Mouse (Mus musculus): ENCODE data around the gene Tmem145. TPM values are rescaled to one million over a fixed set of nuclear protein-coding genes. Genes with fewer than 3 reads are reported as not detected.

Tmem145 gene
- polyA plus RNA-seq, 1 experiment from 2014 or later, result 0.50 TPM

DNA sequence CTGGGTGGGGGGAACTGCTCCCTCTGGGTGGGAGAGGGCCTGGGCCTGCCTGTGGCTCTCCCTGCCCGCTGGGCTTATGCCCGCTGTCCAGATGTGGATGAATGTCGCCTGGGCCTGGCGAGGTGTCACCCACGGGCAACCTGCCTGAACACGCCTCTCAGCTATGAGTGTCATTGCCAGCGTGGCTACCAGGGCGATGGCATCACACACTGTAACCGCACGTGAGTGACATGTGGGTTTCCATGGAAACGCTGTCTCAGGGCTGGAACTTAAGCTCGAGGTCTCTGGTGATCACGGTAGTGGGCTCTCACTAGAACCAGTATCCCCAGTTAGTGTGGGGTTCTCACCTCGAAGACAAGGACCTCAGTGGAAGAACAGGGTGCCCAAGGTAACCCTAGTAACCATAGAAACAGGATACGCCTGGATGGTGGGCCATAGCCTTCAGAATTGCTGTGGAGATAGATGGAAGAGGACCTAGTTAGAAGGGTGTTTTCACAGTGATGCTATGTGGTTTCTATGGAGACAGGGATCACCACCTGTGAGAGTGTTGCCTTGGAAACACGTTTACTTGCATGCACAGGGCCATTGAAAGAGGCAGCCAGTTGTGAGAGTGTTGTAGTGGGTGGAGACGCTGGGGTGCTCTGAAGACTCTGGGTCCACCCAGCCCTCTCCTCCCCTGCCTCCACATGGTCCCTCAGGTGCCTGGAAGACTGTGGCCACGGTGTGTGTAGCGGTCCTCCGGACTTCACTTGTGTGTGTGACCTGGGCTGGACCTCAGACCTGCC lies 35.3 kb downstream of the Tmem145 start:
- no peak for TF ChIP-seq CTCF (IDR thresholded peaks at IDR 0.05; ENCODE audit: low read depth)
- Histone ChIP-seq H3K4me3 (replicated peaks; ENCODE audit: low read depth, low read length) (no peak overlapping the region), H3K36me3 (ENCODE audit: insufficient read depth, low read length) (peaks cover 36% of the 10 kb centered on the region; the same call in 1 of the 2 replicates), H3K9me3 (replicated peaks; ENCODE audit: low read length) (no peaks in the 10 kb centered on the region), H3K4me1 (replicated peaks; ENCODE audit: insufficient read depth, low read length) (no peaks in the 10 kb centered on the region), H3K4me2 (ENCODE audit: low read length) (no peak overlapping the region), H3K9ac (ENCODE audit: low read depth, low read length) (no peak overlapping the region), H3K27me3 (ENCODE audit: insufficient read depth, low read length) (no peaks in the 10 kb centered on the region), H3K27ac (no peak overlapping the region)
- WGBS, result 84% methylated on average over 20 of the region's 20 CpGs
- no peak for ATAC-seq (replicated peaks; ENCODE audit: low FRiP score, low read depth)
- DNase-seq (ENCODE audit: low spot score), result no peak

DNA sequence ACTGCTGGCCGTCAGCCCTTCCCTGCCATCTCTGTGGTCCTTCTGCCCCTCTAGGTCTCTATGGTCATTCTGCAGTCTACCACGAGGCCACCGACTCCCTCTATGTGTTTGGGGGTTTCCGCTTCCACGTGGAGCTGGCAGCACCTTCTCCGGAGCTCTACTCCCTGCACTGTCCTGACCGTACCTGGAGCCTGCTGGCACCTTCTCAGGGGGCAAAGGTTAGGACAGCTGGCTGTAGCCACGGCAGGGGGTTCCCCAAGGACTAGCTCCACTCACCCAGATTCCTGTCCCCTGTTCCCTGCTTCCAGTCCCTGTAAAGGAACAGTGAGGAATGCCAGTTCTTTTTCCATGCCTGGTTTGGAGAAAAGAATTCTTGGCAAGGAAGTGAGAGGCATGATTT lies 43.0 kb downstream of the Tmem145 start:
- Histone ChIP-seq H3K4me3 (replicated peaks; ENCODE audit: low read depth, low read length) (no peak overlapping the region), H3K27me3 (ENCODE audit: insufficient read depth, low read length) (no peaks in the 10 kb centered on the region), H3K4me2 (ENCODE audit: low read length) (no peak overlapping the region), H3K27ac (no peak overlapping the region), H3K4me1 (replicated peaks; ENCODE audit: insufficient read depth, low read length) (no peaks in the 10 kb centered on the region), H3K36me3 (ENCODE audit: insufficient read depth, low read length) (peaks cover 51% of the 10 kb centered on the region), H3K9ac (ENCODE audit: low read depth, low read length) (no peak overlapping the region), H3K9me3 (replicated peaks; ENCODE audit: low read length) (no peaks in the 10 kb centered on the region)
- TF ChIP-seq CTCF (IDR thresholded peaks at IDR 0.05; ENCODE audit: low read depth), result no peak
- ATAC-seq (replicated peaks; ENCODE audit: low FRiP score, low read depth), result no peak
- no peak for DNase-seq (ENCODE audit: low spot score)
- 78% methylated on average over 8 of the region's 8 CpGs for WGBS

DNA sequence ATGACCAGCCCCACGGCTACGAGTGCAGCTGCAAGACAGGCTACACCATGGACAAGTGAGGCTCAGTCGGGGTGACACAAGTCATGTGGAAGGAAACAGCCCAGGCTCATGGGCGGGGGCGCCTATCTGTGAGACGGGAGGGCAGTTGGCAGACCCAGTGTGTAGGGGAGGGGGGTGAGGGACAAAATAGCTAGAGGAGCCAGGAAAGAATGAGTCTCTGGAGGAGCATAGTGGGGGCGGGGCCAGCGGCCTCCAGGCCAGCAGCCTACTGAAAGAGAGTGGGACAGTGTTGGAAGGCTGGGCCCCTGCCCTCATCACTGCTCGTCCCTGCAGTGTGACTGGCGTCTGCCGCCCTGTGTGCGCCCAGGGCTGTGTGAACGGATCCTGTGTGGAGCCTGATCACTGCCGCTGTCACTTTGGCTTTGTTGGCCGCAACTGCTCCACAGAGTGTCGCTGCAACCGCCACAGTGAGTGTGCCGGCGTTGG lies 52.9 kb downstream of the Tmem145 start:
- no peak overlapping the region for H3K9ac ChIP-seq (ENCODE audit: low read depth, low read length)
- no peak for TF ChIP-seq CTCF (IDR thresholded peaks at IDR 0.05; ENCODE audit: low read depth)
- DNase-seq (ENCODE audit: low spot score) (no peak), ATAC-seq (replicated peaks; ENCODE audit: low FRiP score, low read depth) (no peak)
- H3K4me1 ChIP-seq (replicated peaks; ENCODE audit: insufficient read depth, low read length), result no peaks in the 10 kb centered on the region
- WGBS, result 75% methylated on average over 19 of the region's 19 CpGs
- H3K9me3 ChIP-seq (replicated peaks; ENCODE audit: low read length), result no peaks in the 10 kb centered on the region
- no peak overlapping the region for H3K27ac ChIP-seq
- H3K36me3 ChIP-seq (ENCODE audit: insufficient read depth, low read length), result peaks cover 28% of the 10 kb centered on the region
- no peak overlapping the region for H3K4me2 ChIP-seq (ENCODE audit: low read length)
- H3K27me3 ChIP-seq (ENCODE audit: insufficient read depth, low read length), result no peaks in the 10 kb centered on the region
- no peak overlapping the region for H3K4me3 ChIP-seq (replicated peaks; ENCODE audit: low read depth, low read length)

DNA sequence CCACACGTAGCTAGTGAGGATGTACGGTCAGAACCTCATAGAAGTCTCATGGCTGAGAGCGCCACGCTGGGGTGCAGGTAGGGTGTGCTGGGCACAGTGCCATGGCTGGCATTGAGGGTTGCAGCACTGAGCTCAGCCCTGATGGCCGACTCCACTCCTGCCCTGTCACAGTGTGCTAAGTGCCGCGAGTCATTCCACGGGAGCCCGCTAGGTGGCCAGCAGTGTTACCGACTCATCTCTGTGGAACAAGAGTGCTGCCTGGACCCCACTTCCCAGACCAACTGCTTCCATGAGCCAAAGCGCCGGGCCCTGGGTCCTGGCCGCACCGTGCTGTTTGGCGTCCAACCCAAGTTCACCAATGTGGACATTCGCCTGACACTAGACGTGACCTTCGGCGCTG lies 57.2 kb downstream of the Tmem145 start:
- Histone ChIP-seq H3K9me3 (replicated peaks; ENCODE audit: low read length) (no peaks in the 10 kb centered on the region), H3K4me1 (replicated peaks; ENCODE audit: insufficient read depth, low read length) (no peaks in the 10 kb centered on the region), H3K9ac (ENCODE audit: low read depth, low read length) (no peak overlapping the region), H3K27me3 (ENCODE audit: insufficient read depth, low read length) (0 out of 2 replicates have a peak, but pooled peaks cover 9% of the 10 kb centered on the region), H3K36me3 (ENCODE audit: insufficient read depth, low read length) (peaks cover 35% of the 10 kb centered on the region), H3K27ac (no peak overlapping the region), H3K4me3 (replicated peaks; ENCODE audit: low read depth, low read length) (no peak overlapping the region), H3K4me2 (ENCODE audit: low read length) (no peak overlapping the region)
- peak; percentile 32 for TF ChIP-seq CTCF (IDR thresholded peaks at IDR 0.05; ENCODE audit: low read depth)
- WGBS, result 89% methylated on average over 19 of the region's 19 CpGs
- ATAC-seq (replicated peaks; ENCODE audit: low FRiP score, low read depth) (0 out of 2 replicates have a peak, but pooled peaks have one; percentile 22), DNase-seq (ENCODE audit: low spot score) (no peak)

DNA sequence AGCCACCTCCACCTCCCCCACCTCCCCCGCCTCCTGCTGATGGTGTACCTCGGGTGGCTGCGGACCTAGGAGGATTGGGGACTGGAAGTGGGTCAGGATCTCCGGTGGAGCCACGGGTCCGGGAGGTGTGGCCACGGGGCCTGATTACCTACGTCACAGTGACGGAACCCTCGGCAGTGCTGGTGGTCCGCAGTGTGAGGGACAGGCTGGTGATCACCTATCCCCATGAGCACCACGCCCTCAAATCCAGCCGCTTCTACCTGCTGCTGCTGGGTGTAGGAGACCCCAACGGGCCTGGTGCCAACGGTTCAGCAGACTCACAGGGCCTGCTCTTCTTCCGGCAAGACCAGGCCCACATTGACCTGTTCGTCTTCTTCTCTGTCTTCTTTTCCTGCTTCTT lies 57.7 kb downstream of the Tmem145 start:
- no peak for TF ChIP-seq CTCF (IDR thresholded peaks at IDR 0.05; ENCODE audit: low read depth)
- DNase-seq (ENCODE audit: low spot score) (no peak), ATAC-seq (replicated peaks; ENCODE audit: low FRiP score, low read depth) (no peak)
- Histone ChIP-seq H3K27me3 (ENCODE audit: insufficient read depth, low read length) (peaks cover 10% of the 10 kb centered on the region), H3K36me3 (ENCODE audit: insufficient read depth, low read length) (peaks cover 35% of the 10 kb centered on the region), H3K27ac (no peak overlapping the region), H3K4me2 (ENCODE audit: low read length) (no peak overlapping the region), H3K9me3 (replicated peaks; ENCODE audit: low read length) (no peaks in the 10 kb centered on the region), H3K9ac (ENCODE audit: low read depth, low read length) (no peak overlapping the region), H3K4me3 (replicated peaks; ENCODE audit: low read depth, low read length) (no peak overlapping the region), H3K4me1 (replicated peaks; ENCODE audit: insufficient read depth, low read length) (no peaks in the 10 kb centered on the region)
- 92% methylated on average over 16 of the region's 17 CpGs for WGBS

Other genes starting within 250 kb of the Tmem145 start
- 3.4 and 3.5 TPM in 2 replicates for gene Grik5, start 233.8 kb upstream of the Tmem145 start, polyA plus RNA-seq (2015; fragmentation: Nextera tagmentation; extraction: Ambion mirVana)
- gene Zfp574, start 233.5 kb upstream of the Tmem145 start, polyA plus RNA-seq (2015; fragmentation: Nextera tagmentation; extraction: Ambion mirVana), result 23.5 and 24.9 TPM in 2 replicates
- 0.45 and 0.59 TPM in 2 replicates for gene Pou2f2, start 126.4 kb upstream of the Tmem145 start, polyA plus RNA-seq (2015; fragmentation: Nextera tagmentation; extraction: Ambion mirVana)
- 13.9 and 15.6 TPM in 2 replicates for gene Dedd2, start 85.5 kb upstream of the Tmem145 start, polyA plus RNA-seq (2015; fragmentation: Nextera tagmentation; extraction: Ambion mirVana)
- gene Zfp526, start 84.7 kb upstream of the Tmem145 start, polyA plus RNA-seq (2015; fragmentation: Nextera tagmentation; extraction: Ambion mirVana), result 1.9 and 2.1 TPM in 2 replicates
- 7.8 and 9.8 TPM in 2 replicates for gene Gsk3a, start 68.3 kb upstream of the Tmem145 start, polyA plus RNA-seq (2015; fragmentation: Nextera tagmentation; extraction: Ambion mirVana)
- gene Erf, start 55.3 kb upstream of the Tmem145 start, polyA plus RNA-seq (2015; fragmentation: Nextera tagmentation; extraction: Ambion mirVana), result 12.7 and 18.6 TPM in 2 replicates
- 22.0 and 23.3 TPM in 2 replicates for gene Cic, start 38.4 kb upstream of the Tmem145 start, polyA plus RNA-seq (2015; fragmentation: Nextera tagmentation; extraction: Ambion mirVana)
- gene Pafah1b3, start 8.1 kb upstream of the Tmem145 start, polyA plus RNA-seq (2015; fragmentation: Nextera tagmentation; extraction: Ambion mirVana), result 144 and 152 TPM in 2 replicates
- 0.21 and 0.26 TPM in 2 replicates for gene Prr19, start 4.7 kb upstream of the Tmem145 start, polyA plus RNA-seq (2015; fragmentation: Nextera tagmentation; extraction: Ambion mirVana)
- 8.1 and 9.6 TPM in 2 replicates for gene Megf8, start 11.1 kb downstream of the Tmem145 start, polyA plus RNA-seq (2015; fragmentation: Nextera tagmentation; extraction: Ambion mirVana)
- gene Cnfn, start 63.6 kb downstream of the Tmem145 start, polyA plus RNA-seq (2015; fragmentation: Nextera tagmentation; extraction: Ambion mirVana), result not detected in 2 replicates
- 6.4 and 6.5 TPM in 2 replicates for gene Lipe, start 92.6 kb downstream of the Tmem145 start, polyA plus RNA-seq (2015; fragmentation: Nextera tagmentation; extraction: Ambion mirVana)
- 0.43 and 0.47 TPM in 2 replicates for gene Cxcl17, start 106.8 kb downstream of the Tmem145 start, polyA plus RNA-seq (2015; fragmentation: Nextera tagmentation; extraction: Ambion mirVana)
- 4.7 and 6.3 TPM in 2 replicates for gene Ceacam1, start 171.5 kb downstream of the Tmem145 start, polyA plus RNA-seq (2015; fragmentation: Nextera tagmentation; extraction: Ambion mirVana)
- gene Ceacam2, start 233.8 kb downstream of the Tmem145 start, polyA plus RNA-seq (2015; fragmentation: Nextera tagmentation; extraction: Ambion mirVana), result 0.07 TPM in 1 of 2 replicates, not detected in the other

All from kidney, postnatal 0 days (tissue).